Mouse (Mus musculus): ENCODE measurements around the gene Ttyh1.

- TF ChIP-seq CTCF (IDR thresholded peaks at IDR 0.05; ENCODE audit: insufficient read depth, low read length), result no peak
- TF ChIP-seq POLR2A (IDR thresholded peaks at IDR 0.05; ENCODE audit: borderline replicate concordance, extremely low read depth, low read depth, low read length), result no peak
Observed at GRCm38 (mm10) chr7:4122783-4123182, 3.6 kb downstream of the Ttyh1 start.
